Mouse (Mus musculus) cortical plate, adult 2 months (tissue): ENCODE measurements around the gene Ctsw.

ENCODE experiments used
- CTCF ChIP-seq: fragments of 200-500 bp; IDR thresholded peaks from 2 replicates; pipeline ENCODE4 v1.5.1; 2011; ENCODE audit warnings: mild to moderate bottlenecking, control low read depth, low read length; ENCODE audit not compliant: insufficient read depth; ENCODE audit errors: extremely low read depth
- POLR2A ChIP-seq: fragments of 200-500 bp; IDR thresholded peaks from 2 replicates; pipeline ENCODE4 v1.6.1; 2011; ENCODE audit warnings: mild to moderate bottlenecking, low read length, control low read depth; ENCODE audit not compliant: insufficient read depth; ENCODE audit errors: extremely low read depth

DNA sequence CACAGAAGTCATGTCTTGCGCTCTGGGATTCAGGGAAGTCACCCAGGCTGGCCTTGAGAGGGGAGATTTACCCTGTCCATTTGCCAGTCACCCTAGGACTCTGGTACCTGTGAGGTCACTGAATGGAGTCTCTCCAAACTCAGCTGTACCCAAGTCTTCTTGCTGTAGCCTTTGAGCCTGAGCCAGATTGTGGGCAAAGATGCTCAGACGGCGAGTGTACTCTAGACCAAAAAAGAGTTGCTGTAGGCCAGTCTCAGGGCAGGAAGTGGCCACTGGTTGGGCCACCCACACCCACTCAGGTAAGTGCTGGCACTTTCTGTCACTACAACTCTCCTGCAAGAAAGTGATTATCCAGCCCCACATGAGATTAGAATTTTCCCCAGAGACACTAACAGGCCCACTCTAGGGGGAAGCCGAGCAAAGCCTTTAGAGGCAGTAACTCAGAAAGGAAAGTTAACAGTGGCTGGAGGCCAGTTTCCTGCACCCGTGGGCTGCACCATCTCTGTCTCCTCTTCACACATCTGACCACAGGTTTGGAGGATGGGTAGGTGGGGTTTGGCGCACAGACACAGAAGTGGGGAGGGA is 1.3 kb downstream of the Ctsw start:
- no peak for TF ChIP-seq POLR2A
- no peak for TF ChIP-seq CTCF
